Mouse (Mus musculus) small intestine, adult 2 months (tissue): ENCODE data around the gene Reep1.

Experiments
- CTCF ChIP-seq: fragments of 200-500 bp; IDR thresholded peaks from 2 replicates; pipeline ENCODE4 v1.5.1; 2012; ENCODE audit warnings: low read depth, mild to moderate bottlenecking, control low read depth, inconsistent platforms, low read length, moderate library complexity, mixed read lengths; ENCODE audit not compliant: insufficient replicate concordance, insufficient read length; ENCODE audit errors: extremely low read depth
- POLR2A ChIP-seq: fragments of 200-500 bp; IDR thresholded peaks from 2 replicates; pipeline ENCODE4 v1.6.1; 2012; ENCODE audit warnings: low read depth, mild to moderate bottlenecking, control low read depth, inconsistent platforms, low read length, moderate library complexity

GRCm38 (mm10) chr6:71829768-71830167 is 122.4 kb downstream of the Reep1 start:
- TF ChIP-seq CTCF = no peak
- no peak for TF ChIP-seq POLR2A
